Mouse (Mus musculus): ENCODE data around the gene Fam171a2. TPM values are rescaled to one million over a fixed set of nuclear protein-coding genes. Genes with fewer than 3 reads are reported as not detected.
A peak's percentile ranks its signal among the peaks of the same experiment; 100 is the strongest.
"Not testable (repeated sequence)": the region's sequence is repeated elsewhere in the genome, so short reads cannot be mapped to it uniquely, and the experiment has no call there.

Gene Fam171a2
- total RNA-seq, 2 experiments from 2014 or later: 0.04 to 0.05 TPM

- ATAC-seq (replicated peaks; ENCODE audit: poor library complexity): no peak
Measured at GRCm38 (mm10) chr11:102396671-102397141, 50.8 kb downstream of the Fam171a2 start.

- ATAC-seq (replicated peaks; ENCODE audit: poor library complexity): no peak
Measured at GRCm38 (mm10) chr11:102396263-102396662, 51.2 kb downstream of the Fam171a2 start.

GRCm38 (mm10) chr11:102395250-102395649 lies 52.2 kb downstream of the Fam171a2 start:
- ATAC-seq (replicated peaks; ENCODE audit: poor library complexity): no peak

GRCm38 (mm10) chr11:102394421-102395124 lies 52.9 kb downstream of the Fam171a2 start:
- no peak for ATAC-seq (replicated peaks; ENCODE audit: poor library complexity)

- ATAC-seq (replicated peaks; ENCODE audit: poor library complexity): no peak
Measured at GRCm38 (mm10) chr11:102393719-102394420, 53.6 kb downstream of the Fam171a2 start.

DNA sequence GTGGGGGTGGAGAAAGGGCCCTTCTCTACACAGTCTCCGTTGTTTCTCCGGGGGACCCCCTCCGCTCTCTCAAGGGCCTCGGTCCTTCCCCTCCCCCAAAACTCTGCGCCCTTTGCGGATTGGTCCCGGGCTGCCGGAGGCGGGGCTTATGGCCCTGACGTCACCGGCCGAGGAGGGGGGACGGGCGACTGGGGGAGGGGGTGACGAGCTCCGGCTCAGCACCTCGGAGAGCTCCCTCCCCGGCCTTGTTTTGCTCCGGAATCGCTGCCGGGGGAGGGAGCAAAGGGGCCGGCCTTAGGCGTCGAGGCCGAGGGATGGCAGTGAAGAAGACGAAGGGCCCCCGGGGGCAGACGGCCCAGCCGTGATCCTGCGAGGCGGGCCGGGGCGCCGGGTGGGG lies 54.2 kb downstream of the Fam171a2 start, which contains the start of gene Rundc3a:
TSS of gene Rundc3a (plus strand) at position 166 of the 397 bp plus-strand sequence.
- peak; percentile 92 for ATAC-seq (replicated peaks; ENCODE audit: poor library complexity)

- ATAC-seq (replicated peaks; ENCODE audit: poor library complexity): no peak
Measured at GRCm38 (mm10) chr11:102392441-102393237, 54.8 kb downstream of the Fam171a2 start.

DNA sequence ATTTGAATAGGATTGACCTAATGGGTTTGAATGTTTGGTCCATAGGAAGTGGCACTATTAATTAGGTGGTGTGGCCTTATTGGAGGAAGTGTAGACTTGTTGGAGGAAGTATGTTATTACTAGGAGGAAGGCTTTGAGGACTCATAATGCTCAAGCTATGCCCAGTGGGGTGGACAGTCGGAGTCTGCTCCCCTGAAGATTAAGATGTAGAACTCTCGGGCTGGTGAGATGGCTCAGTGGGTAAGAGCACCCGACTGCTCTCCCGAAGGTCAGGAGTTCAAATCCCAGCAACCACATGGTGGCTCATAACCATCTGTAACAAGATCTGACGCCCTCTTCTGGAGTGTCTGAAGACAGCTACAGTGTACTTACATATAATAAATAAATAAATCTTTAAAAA lies 58.0 kb downstream of the Fam171a2 start:
- ATAC-seq (replicated peaks; ENCODE audit: poor library complexity): not testable (repeated sequence)

Other genes starting within 250 kb of the Fam171a2 start
- 18.6 and 20.6 TPM in 2 replicates for gene Hdac5, start 217.5 kb downstream of the Fam171a2 start, total RNA-seq (2015)
- gene Hdac5, start 217.5 kb downstream of the Fam171a2 start, total RNA-seq (2017): 18.7 and 22.1 TPM in 2 replicates
- gene BC030867, start 198.8 kb downstream of the Fam171a2 start, total RNA-seq (2015): 20.7 and 21.1 TPM in 2 replicates
- 5.9 and 6.7 TPM in 2 replicates for gene BC030867, start 198.8 kb downstream of the Fam171a2 start, total RNA-seq (2017)
- 1.5 and 2.0 TPM in 2 replicates for gene Asb16, start 178.9 kb downstream of the Fam171a2 start, total RNA-seq (2015)
- 0.54 and 0.58 TPM in 2 replicates for gene Asb16, start 178.9 kb downstream of the Fam171a2 start, total RNA-seq (2017)
- 15.3 and 16.3 TPM in 2 replicates for gene Tmub2, start 162.8 kb downstream of the Fam171a2 start, total RNA-seq (2015)
- 21.4 and 24.8 TPM in 2 replicates for gene Tmub2, start 162.8 kb downstream of the Fam171a2 start, total RNA-seq (2017)
- 19.0 and 19.1 TPM in 2 replicates for gene Atxn7l3, start 151.1 kb downstream of the Fam171a2 start, total RNA-seq (2015)
- 19.5 and 25.6 TPM in 2 replicates for gene Atxn7l3, start 151.1 kb downstream of the Fam171a2 start, total RNA-seq (2017)
- 31.7 and 34.1 TPM in 2 replicates for gene Ubtf, start 127.9 kb downstream of the Fam171a2 start, total RNA-seq (2015)
- gene Ubtf, start 127.9 kb downstream of the Fam171a2 start, total RNA-seq (2017): 131 and 155 TPM in 2 replicates
- gene Slc4a1, start 81.5 kb downstream of the Fam171a2 start, total RNA-seq (2015): 1.1 and 2.0 TPM in 2 replicates
- 0.61 and 0.62 TPM in 2 replicates for gene Slc4a1, start 81.5 kb downstream of the Fam171a2 start, total RNA-seq (2017)
- gene Rundc3a, start 54.3 kb downstream of the Fam171a2 start, total RNA-seq (2015): not detected in 2 replicates
- not detected in 2 replicates for gene Rundc3a, start 54.3 kb downstream of the Fam171a2 start, total RNA-seq (2017)
- 95.5 and 124 TPM in 2 replicates for gene Slc25a39, start 39.7 kb downstream of the Fam171a2 start, total RNA-seq (2015)
- gene Slc25a39, start 39.7 kb downstream of the Fam171a2 start, total RNA-seq (2017): 48.7 and 52.7 TPM in 2 replicates
- 119 and 136 TPM in 2 replicates for gene Grn, start 17.4 kb downstream of the Fam171a2 start, total RNA-seq (2015)
- 44.0 and 45.4 TPM in 2 replicates for gene Grn, start 17.4 kb downstream of the Fam171a2 start, total RNA-seq (2017)
- gene Itga2b, start 22.4 kb upstream of the Fam171a2 start, total RNA-seq (2015): 5.3 and 6.4 TPM in 2 replicates
- gene Itga2b, start 22.4 kb upstream of the Fam171a2 start, total RNA-seq (2017): 14.2 and 22.3 TPM in 2 replicates
- gene Gpatch8, start 108.7 kb upstream of the Fam171a2 start, total RNA-seq (2015): 18.1 and 24.4 TPM in 2 replicates
- gene Gpatch8, start 108.7 kb upstream of the Fam171a2 start, total RNA-seq (2017): 17.4 and 23.5 TPM in 2 replicates
- not detected in 2 replicates for gene Gm11627, start 131.8 kb upstream of the Fam171a2 start, total RNA-seq (2015)
- not detected in 2 replicates for gene Gm11627, start 131.8 kb upstream of the Fam171a2 start, total RNA-seq (2017)
- gene Fzd2, start 156.7 kb upstream of the Fam171a2 start, total RNA-seq (2015): not detected in 2 replicates
- gene Fzd2, start 156.7 kb upstream of the Fam171a2 start, total RNA-seq (2017): not detected in 2 replicates
- not detected in 2 replicates for gene Meioc, start 216.0 kb upstream of the Fam171a2 start, total RNA-seq (2015)
- not detected in 2 replicates for gene Meioc, start 216.0 kb upstream of the Fam171a2 start, total RNA-seq (2017)

Data from megakaryocyte progenitor cell, adult 5-6 weeks (primary cell).